Mouse (Mus musculus) E14TG2a.4 (cell line): ENCODE measurements around the gene Gm21983.

ENCODE experiments used
- H3K27me3 ChIP-seq: 2 replicates; pipeline ENCODE4 v1.6.1; 2014; ENCODE audit warnings: low read length, control low read depth; ENCODE audit not compliant: insufficient read depth
- H3K36me3 ChIP-seq: 2 replicates; pipeline ENCODE4 v1.6.1; 2014; ENCODE audit warnings: low read length, control low read depth; ENCODE audit not compliant: insufficient read depth
- H3K4me1 ChIP-seq: replicated peaks from 2 replicates; pipeline ENCODE4 v1.6.1; 2014; ENCODE audit warnings: low read depth, low read length, control low read depth
- H3K4me3 ChIP-seq: replicated peaks from 2 replicates; pipeline ENCODE4 v1.5.1; 2014; ENCODE audit warnings: mild to moderate bottlenecking, low read length
- H3K9me3 ChIP-seq: 2 replicates; pipeline ENCODE4 v1.6.1; 2014; ENCODE audit warnings: low read length, control low read depth
- CTCF ChIP-seq: conservative IDR thresholded peaks from 2 replicates; pipeline ENCODE4 v1.5.1; 2014; ENCODE audit warnings: low read length
- NANOG ChIP-seq: IDR thresholded peaks from 2 replicates; pipeline ENCODE4 v1.6.1; 2014; ENCODE audit warnings: borderline replicate concordance, low read length, mixed read lengths
- POU5F1 ChIP-seq: IDR thresholded peaks from 2 replicates; pipeline ENCODE4 v1.6.1; 2014; ENCODE audit warnings: low read length, borderline replicate concordance

Gene Gm21983

DNA sequence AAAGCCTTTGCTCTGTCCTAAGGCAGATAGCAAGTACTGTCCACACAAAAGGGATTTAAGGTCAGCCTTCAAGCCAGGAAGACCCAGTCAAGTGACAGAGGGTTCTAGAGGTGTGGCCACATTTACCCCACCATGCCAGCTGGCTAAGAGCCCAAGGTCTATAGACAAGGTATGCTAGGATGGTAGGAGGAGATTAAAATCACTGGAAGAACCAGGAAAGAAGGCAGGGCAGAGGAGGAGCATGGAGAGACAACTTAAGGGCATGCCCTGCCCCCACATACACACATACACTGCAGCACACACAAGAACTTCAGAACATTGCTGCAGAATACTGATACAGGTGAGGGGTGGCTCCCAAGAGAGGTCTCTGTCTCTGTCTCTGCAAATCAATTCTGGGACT is 61.2 kb downstream of the Gm21983 start, which contains the start of gene Cyp2f2:
Gene Cyp2f2 (plus strand): TSS at position 234 of the 400 bp plus-strand sequence.
- TF ChIP-seq NANOG (no peak), POU5F1 (no peak), CTCF (no peak)
- no peak within 1 kb of the TSS for H3K4me3 ChIP-seq
- no peaks in the 10 kb centered on the region for H3K9me3 ChIP-seq
- H3K27me3 ChIP-seq: no peaks in the 10 kb centered on the region
- no peaks in the 10 kb centered on the region for H3K36me3 ChIP-seq
- peaks cover 9% of the 10 kb centered on the region for H3K4me1 ChIP-seq
